Mouse (Mus musculus): ENCODE results near the gene 4931422A03Rik.

The 4931422A03Rik gene

DNA sequence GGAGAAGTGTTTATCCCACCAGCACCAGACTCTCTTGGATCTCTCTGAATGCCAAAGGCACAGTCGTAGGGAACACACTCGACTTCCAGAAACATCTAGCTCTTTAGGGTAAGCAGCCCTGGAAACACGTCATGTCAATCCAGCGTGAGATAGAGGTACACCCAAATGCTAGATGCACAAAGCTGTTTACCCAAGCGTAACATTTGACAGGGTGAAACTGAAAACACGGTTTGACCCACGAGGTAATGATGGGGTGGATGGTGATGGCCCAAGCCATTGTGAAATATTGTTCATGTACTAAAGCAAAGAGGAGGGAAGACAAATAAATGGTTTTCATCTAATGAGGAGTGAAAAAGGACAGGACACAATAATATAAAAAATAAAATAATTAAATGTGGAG lies 93.9 kb downstream of the 4931422A03Rik start:
- no peak for DNase-seq

- DNase-seq, result no peak
Observed at GRCm38 (mm10) chr2:103932480-103932879, 95.7 kb downstream of the 4931422A03Rik start.

DNA sequence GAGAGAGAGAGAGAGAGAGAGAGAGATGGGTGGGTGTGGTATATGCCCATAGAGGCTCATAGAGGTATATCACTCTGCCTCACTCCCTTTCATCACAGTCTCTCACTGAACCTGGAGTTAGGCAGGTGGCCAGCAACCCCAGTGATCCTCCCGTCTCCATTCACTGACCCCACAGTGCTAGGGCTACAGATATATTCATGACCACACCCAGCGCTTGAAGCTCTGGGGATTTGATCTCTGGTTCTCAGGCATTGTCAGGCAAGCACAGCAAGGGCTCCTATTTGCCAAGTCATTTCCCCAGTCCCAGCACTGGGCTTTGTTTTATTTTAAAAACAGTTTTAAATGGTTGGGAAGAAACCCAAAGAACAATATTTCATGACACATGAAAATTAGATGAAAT lies 96.1 kb downstream of the 4931422A03Rik start:
- DNase-seq, result no peak

- no peak for DNase-seq
Observed at GRCm38 (mm10) chr2:103931511-103931911, 96.7 kb downstream of the 4931422A03Rik start.

- DNase-seq, result no peak
Observed at GRCm38 (mm10) chr2:103930306-103931019, 97.7 kb downstream of the 4931422A03Rik start.

DNA sequence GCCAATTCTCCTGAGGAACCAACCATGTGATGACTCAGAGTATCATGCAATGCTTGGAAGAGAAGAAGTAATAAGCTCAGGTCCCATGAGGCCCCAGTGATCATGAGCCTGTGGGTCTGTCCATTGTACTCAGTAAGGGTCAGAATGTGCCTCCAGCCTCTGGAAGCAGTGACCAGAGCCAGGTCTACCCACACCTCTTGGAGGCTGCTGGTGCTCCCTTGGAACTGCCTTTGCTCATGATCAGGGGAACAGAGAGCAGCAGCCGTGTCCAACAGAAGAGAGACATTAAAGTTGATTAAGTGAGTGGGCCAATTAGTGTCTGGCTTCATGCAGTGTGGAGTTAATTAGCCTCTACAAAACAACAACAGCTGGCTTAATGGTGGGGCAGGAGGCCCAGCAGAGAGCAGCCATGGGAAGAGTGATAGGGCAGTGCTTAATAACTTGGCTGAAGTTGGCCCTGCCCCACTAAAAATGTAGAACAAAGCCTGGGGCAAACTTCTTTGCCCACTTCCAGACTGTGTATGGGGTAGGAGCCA lies 100.5 kb downstream of the 4931422A03Rik start:
- no peak for DNase-seq

DNA sequence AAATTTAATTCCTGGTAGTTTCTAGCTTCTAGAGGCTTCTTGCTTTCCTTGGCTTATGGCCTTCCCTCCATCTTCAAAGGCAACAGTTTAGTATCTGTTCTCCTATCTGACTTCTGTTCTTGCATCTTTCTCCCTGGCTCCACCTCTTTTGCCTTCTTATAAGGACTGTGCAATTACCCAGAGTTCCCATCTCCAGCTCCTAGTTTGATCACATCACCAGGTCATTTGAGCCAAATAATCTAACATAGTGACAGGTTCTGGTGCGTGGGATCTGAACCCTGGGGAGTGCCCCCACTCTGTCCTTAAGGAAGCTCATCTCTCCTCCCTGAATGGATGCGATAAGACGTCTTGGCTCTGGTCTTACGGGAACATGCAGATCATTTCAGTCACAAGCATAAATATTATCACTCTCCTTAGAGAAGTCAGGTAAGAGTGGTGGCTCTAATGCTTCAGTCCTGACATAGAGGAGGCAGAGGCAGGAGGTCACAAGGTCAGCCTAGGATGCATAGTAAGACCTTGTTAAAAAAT lies 101.5 kb downstream of the 4931422A03Rik start:
- no peak for DNase-seq

GRCm38 (mm10) chr2:103919488-103919887 lies 108.7 kb downstream of the 4931422A03Rik start:
- DNase-seq, result no peak

- DNase-seq, result no peak
Observed at GRCm38 (mm10) chr2:103918375-103918774, 109.8 kb downstream of the 4931422A03Rik start.

GRCm38 (mm10) chr2:103917375-103917774 lies 110.8 kb downstream of the 4931422A03Rik start:
- DNase-seq, result no peak

All from cerebellum, adult 18-20 months (tissue).